Mouse (Mus musculus) kidney, postnatal 36 days (tissue): Measurements from ENCODE around the gene BC049715.
A peak's percentile ranks its signal among the peaks of the same experiment; 100 is the strongest.

ENCODE experiments used
- DNase-seq, 2 experiments: peaks; one replicate each; pipeline ENCODE4 v3.0.0; 2021 to 2022; ENCODE audit warnings: mixed read lengths in 2 of 2

BC049715 gene

DNA sequence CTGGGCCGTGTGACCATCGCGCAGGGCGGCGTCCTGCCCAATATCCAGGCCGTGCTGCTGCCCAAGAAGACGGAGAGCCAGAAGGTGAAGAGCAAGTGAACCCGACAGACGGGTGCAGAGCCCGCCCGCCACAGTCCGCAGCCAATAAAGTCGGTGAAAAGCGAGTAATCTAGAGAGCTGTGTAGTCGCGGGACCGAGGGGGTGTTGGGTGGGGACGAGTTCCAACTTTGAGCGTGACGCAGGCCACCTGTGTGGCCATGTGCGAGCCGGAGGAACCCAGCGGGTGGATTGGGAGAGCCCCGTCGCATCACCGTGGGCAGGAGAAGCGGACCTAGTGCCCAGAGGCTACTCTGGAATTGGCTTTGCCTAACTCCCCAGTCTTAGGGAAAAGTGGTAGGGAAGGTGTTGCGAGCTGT lies 18.8 kb upstream of the BC049715 start:
- DNase-seq, result peak; percentile 35 to 56

DNA sequence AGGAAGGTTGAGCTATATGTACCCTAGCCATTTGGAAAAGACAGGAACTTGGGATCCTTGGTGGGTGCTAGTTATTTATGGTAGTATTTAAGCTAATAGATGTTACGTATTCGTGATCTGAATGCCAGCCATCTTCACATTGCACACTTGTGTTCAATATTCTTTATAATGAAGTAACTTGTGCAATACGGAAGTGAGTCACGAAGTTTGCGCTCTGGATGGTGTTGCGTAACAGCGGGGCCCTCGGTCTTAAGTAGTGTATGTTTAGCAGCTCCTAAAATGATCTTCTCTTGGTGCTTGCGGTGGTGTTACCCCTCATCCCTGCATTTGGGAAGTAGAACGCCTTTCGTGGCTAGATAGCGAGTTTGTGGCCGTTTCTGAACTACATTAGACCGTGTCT lies 18.3 kb upstream of the BC049715 start:
- peak; percentile 60 to 66 for DNase-seq

DNA sequence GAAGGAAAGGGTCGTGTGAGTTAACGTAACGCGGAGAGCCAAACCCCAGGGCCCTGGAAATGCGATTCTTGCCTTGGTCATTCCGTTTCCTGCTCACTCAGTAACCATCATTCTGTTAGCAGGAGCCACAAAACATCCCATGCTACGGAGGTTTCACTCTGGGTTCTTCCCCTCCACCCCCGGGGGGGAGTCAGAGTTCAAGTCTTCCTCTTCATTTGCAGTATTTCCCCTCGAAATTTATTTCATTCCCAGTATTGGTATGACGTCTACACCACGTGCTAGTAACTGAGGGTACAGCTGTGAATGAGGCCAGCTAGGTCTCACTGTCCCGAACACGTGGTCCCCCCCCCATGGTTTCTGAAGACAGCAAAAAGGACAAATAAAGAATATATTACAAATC lies 17.8 kb upstream of the BC049715 start:
- DNase-seq, result no peak

DNA sequence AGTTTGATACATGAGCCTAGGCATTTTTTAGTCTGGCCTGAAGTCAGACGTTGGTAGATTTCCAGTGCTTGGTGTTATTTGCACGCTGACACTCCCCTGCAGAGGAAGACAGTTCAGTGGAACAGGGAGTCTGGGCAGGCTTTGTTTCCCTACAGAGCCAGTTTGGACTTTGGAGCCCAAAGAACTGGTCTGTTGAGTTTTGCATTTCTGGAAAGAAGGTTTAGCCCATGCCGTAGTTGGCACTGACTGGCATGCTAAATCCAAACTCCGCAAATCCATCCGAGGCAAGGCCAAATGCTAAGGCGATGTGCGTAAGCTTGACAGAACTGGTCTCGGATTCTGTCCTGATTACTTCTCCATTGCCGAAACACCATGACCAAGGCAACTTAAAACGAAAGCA lies 16.2 kb upstream of the BC049715 start:
- DNase-seq, result peak; percentile 64 to 72

DNA sequence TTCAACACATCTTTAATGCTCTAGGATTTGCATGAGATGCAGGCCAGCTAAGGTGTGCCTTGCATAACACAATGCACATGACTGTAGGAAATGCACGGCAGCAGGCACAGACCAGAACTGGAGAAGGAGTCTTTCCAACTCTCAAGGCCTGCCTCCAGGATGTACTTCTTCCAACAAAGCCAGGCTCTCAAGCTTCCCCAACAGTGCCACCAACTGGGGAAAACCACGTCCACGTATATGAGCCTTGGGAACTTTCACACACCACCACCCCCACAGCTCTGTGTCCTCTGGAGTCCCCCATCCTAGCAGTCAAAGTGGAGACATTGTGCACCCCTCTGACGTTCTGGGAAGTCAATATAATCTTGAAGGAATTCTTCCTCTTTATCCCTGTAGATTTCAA lies 14.3 kb upstream of the BC049715 start:
- DNase-seq, result peak; percentile 28 to 38

DNA sequence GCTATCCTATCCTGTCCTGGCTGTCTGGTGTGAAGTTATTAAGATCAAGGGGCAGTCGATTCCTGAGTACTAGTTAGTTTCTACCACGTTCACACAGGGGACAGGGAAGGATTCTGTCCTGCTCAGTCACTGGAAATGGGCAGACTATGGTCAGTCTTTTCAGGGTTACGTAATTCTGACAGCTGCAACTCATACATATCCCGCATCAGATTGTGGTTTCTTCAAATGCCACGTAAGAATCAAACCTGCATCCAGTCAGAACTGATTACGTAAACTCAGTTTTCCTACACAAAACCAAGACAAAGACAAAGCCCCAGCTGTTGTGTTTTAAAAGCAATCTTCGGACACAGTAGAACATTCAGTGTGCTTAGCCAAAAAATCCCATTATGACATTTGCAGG lies 12.0 kb upstream of the BC049715 start:
- DNase-seq, result no peak

DNA sequence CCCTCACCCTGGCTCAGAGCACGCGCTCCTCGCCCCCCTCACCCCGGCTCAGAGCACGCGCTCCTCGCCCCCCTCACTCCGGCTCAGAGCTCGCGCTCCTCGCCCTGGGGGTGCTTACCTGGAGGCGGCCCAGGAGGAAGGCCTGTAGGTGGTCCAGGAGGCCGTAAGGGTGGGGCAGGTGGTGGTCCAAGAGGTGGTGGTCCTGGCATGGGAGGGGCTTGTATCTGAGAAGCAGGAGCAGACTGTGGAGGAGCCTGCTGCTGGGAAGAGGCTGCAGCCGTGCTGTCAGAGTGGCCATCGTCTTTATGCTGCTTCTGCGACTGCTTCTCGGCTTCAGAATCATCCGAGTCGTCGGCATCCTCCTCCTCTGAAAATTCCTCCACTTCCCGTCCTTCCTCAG lies 10.6 kb upstream of the BC049715 start:
- DNase-seq, result no peak

DNA sequence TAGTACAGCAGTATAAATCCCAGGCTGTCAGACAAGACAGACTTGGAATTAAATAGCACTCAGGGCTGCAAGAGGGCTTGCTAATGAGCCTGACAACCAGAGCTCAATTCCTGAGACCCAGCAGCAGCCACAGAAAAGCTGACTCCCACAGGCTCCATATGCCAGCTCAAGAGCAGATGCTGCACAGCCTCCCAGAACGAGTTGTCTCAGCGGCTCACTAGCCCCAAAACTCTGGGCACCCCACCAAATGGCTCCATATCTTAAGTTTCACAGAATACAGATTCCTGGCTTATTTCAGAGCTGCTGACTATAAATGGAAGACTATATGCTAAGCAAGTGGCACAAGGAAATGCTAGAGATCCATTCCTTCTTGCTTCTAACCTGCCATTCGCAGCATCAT lies 9.9 kb upstream of the BC049715 start:
- DNase-seq, result no peak

DNA sequence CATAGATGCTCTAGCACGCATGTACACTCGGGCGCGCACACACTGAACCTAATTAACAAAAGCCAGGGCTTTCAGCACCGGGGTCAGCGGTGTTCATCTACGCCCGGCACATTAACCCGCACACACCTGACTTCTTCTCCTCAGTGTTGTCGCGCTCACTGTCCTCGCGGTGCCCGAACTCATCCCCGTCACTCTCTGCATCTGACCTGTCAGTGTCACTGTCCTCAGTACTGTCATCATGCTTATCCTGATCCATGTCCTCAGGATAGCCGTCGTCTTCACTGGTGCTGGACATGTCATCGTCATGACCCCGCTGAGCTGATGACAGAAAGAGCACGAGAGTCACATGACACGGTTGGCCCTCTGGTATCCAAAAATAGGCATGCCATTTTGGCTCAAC lies 7.0 kb upstream of the BC049715 start:
- DNase-seq, result no peak

DNA sequence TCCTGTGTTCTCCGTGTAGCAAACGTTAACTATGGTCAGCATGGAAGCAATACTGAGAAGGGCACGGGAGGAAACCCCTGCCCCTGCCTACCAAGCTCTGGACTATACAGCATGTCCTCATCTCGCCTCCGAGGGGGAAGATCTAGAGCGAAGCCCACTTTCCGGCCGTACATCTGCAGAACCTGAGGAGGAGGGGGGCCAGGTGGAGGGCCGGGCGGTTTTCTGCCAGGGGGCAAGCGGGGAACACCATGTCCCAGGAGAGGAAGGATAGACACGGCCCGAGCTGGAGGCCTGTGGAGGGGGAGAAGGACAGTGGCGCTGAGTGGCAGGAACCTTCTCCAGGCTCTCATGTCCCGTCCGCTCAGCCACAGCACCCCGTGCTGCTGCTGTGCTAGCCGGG lies 6.3 kb upstream of the BC049715 start:
- no peak for DNase-seq

DNA sequence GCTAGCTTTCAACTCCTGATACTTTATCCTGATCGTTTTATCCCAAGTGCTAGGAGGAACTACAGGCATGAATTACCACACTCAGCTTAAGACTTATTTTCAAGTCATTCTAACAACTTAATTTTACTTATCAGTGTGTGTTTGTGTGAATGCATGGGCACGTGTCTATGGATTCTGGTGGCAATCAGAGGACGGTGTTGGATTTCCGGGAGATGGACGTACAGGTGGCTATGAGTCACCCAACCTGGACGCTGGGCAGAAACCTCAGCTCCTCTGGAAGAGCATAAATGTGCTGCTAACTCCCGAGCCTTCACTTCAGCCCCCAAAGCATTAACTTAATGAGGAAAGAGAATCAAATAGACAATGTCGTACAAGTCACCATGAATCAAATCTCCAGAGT lies 2.4 kb upstream of the BC049715 start:
- DNase-seq, result no peak

DNA sequence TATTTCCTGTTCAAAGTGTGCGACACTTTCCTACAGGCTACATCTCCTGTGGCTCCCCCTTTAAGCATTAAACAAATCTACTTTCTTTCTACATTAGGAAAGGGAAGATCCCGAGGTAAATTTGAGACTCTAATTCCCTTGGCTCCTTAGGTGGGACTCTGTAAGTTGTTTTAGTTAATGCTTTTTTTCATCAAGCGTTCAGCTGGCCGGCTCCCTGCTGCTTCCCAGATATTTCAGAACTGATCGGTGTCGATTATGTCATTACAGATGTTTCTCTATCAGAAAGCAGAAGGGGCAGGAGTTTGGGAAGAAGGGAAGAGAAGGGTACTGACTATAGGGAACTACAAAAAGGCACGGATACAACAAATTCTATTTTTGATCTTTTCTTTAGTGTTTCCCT lies 310 bp upstream of the BC049715 start:
- DNase-seq, result no peak

DNA sequence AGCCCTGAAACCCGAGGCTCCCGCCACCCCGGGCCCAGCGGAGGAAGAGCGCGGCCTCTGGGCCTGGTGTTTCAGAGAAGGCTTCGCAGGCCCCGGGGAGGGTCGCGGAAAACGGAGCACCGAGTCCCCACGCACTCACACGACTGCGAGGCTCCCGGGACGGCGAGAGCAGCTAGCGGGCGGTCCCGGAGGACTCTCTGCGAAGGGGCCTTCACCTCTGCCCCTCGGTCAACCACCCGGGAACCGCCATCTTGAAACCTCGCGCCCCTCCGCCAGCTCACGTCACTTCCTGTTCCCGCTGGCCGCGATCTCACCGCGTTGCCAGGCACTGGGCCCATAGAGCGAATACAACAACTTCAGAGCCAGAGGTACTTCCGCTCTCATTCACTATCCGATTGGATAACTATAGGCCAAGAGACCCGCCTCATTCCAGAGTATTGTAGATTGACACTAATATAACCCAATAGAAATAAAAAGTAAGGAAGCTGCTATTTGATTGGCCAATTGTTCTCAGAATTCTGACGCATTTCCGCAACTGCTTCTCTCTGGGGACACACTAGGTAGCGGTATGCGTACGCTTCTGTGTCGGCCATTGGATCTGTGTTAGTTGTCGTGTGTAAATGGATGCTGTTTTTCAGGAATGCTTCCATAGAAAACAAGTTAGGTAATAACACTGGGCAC lies 595 bp downstream of the BC049715 start, which contains the start of gene Wbp11:
TSS of gene Wbp11 (minus strand) at position 353 of the 681 bp plus-strand sequence.
- DNase-seq, result peak; percentile 96 to 98

DNA sequence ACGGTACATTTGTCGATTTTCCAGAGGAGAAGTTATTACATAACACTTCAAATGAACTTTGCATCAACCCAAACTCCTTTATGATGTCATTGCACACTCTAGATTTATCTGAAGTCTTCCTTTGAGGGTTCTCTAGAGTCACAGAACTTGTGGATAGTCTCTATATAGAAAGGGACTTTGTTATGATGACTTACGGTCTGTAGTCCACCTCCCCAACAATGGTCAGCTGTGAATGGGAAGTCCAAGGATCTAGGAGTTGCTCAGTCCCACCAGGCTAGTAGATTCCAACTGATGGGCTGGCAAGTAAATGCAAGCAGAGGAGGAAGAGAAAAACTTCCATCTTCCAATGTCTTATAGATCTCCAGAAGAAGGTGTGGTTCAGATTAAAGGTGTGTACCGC lies 1.3 kb downstream of the BC049715 start:
- DNase-seq, result no peak

DNA sequence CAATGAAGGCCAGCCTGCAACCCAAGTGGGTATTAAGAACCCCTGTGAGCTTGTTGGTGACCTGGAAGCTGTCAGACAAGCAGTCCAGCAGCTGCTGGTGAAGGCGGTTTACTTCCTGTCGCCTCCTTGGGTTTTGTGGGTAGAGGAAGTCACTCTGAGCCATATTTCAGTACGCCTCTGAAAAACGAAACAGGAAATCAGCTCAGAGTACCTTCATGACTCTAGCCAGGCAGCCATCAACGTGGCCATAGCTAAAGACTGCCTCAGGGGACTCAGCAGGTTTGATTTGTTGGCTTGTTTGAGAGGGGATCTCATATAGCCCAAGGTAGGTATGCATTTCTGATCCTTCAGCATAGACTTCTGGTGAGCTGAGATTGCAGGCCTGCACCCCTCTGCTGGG lies 4.3 kb downstream of the BC049715 start:
- DNase-seq, result no peak

DNA sequence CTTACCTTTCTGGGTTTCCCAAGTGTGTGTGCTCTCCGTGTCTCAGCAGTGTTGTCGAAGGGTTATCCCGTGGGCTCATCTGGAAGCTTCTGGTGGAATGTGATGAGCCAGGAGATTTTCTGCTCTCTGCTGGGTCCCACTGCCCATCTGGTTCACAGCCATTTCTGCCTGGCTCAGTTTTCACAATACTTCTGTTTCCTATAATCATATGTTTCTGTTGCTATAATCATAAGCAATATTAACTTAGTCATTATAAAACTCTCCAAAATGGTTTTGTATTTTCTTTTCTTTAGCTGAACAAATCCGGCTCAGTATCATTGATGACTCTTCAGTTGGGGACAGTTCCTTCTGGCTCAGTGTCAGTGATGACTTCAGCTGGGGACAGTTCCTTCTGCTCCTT lies 7.9 kb downstream of the BC049715 start, which contains the start of gene Smco3:
TSS of gene Smco3 (minus strand) at position 101 of the 400 bp plus-strand sequence.
- no peak for DNase-seq

DNA sequence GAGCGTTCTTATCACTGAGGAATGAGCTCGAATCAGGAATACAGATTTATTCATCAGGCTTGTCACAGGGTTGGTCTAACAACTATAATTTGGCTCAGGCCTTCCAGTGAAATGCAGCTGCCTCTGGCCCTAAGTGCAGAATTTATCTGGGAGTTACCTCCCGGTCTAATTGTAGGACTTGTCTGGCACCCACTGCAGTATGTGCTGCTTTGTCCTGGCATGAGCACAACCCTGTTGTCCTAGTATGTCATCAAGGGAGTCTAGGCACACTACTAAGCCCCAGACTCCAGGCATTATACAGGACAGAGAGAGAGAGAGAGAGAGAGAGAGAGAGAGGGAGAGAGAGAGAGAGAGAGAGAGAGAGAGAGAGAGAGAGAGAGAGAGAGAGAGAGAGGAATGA lies 9.9 kb downstream of the BC049715 start:
- no peak for DNase-seq

DNA sequence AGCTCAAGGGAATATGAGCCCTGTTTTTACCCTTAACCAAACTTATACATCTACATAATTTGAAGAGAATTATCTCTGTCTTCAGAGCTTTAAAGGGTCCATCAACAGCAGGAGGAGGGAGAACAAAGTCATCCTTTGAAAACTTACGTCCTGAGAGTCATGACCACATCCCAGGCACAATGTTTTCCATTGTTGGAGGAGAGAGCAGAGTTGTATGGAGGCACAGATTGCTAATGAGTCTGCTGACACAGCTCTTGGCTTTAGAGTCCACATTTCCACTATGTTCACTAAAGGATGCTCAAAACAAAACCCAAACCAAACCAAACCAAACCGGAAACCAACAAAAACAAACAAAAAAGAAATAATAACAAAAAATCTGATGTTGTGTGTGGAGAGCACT lies 17.5 kb downstream of the BC049715 start:
- no peak for DNase-seq

DNA sequence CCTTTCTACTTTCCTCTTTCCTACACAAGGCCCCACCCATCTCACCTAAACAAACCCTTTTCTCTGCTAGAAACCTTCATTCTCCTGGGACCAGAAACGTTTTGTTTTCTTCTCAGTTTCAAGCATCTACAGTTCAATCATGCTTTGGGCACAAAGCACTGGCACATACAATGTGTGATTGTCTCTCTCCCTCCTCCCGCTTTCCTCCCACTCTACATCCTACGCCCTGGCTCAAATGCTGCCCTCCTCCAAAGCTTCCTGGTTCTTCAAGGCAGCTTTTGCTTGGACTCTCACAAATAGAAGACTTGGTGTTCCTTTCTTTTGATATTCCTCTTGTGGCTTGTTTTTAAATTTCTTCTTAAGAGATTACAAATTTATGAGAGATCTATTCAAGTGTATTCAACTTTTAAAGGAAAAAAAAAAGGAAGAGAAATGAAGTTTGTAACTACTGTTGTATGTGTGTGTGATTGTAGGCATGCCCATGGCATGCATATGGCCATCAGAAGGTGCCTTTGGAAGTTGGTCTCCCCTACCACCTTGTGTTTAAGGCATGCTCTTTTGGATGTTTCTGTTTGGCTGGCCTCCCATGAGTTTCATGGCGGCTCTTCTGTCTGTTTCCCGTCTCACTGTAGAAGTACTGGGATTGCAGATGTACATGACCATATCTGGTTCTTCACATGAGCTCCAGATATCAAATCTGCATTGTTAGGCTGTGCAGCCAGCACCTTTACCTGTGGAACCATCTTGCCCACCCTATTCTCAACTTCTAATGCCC lies 18.5 kb downstream of the BC049715 start:
- no peak for DNase-seq

DNA sequence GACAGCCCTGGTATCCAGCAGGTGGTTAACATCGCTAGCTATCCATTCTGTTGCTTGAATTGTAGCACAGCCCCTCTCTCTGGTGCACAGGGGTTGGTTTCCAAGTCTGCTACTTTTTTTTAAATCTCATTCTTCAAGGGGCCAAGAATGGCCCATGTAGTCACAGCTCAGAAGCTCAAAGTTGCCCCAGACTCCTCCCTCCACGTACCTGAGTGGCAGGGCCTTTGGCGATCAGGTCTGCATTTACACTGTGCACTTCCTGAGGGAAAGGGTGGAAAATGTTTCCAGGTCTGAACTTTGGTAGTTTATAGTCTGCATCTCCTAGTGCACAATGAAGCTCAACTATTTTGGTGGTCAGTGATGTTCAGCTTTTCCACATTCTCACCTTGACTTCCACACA lies 19.8 kb downstream of the BC049715 start:
- DNase-seq, result no peak

DNA sequence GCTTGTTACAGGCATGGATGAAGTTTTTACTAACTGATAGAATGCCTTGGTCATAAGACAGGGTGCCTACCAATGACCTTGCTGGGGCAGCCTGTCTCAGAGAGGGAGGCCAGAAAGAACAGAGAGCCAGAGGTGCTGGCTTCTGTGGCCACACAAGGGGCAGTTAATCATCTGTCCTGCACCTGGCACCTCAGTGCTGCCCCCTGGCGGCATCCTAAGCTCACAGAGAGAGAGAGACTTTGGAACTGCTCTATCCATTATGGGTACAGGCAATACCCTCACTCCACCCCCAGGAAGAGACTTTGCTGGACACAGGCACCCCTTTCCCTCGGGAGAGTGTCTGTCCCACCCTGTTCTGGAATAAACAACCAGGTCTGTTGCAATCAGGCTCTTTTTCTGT lies 20.4 kb downstream of the BC049715 start:
- peak; percentile 55 to 87 for DNase-seq

DNA sequence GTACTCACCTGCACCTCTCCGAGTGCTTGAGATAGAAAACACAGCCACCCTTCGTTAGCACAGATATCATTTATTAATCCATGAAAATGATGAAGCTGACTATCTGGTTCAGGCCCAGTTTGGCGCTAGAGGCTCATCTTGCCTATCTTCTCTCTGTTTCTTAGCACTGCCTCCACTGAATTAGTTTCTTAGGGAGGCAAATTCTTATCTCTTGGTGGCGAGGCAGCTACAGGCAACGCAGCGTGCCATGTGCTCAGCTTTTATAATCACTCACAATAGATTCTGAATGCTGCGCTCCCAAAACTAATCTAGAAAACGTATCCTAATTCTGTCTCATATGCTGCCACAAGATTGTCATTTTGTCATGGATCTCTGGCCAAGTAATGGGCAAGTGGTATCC lies 21.0 kb downstream of the BC049715 start:
- DNase-seq, result no peak

DNA sequence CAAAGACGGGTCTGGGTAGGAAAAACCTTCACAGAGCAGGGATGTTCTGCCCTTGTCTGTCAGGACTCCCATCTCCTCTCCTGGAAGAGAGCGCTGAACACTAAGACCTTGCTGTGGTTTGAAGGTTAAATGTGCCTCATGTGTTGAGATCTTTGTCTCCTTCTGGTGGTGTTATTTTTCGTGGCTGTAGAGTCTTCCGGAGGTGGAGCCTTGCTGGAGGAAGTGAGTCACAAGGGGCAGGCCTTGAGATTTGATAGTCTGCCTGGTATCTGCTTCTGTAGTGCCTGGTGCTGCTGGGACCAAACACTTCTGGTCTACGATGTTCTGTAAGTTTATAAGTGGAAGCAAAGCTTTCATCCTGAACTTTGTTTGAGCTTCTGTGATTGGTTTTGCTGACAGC lies 21.5 kb downstream of the BC049715 start:
- DNase-seq, result no peak

DNA sequence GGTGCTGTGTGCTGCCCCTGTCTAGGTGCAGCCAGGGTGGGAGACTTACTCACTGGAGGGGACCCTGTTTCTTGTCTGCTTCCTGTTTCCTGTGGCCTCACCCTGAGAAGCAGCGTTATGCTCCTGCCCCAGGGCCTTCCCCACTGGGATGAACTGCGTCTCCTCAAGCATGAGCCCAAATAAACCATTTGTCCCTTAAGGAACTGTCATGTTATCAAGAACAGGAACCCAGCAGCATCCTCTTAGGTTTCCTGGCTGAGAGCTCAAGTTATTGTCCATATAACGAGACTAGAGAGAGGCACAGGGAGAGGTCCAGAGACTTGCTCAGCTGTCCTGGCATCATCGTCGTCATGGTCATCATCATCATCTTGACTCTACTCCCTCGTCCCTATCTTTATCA lies 22.8 kb downstream of the BC049715 start:
- no peak for DNase-seq

DNA sequence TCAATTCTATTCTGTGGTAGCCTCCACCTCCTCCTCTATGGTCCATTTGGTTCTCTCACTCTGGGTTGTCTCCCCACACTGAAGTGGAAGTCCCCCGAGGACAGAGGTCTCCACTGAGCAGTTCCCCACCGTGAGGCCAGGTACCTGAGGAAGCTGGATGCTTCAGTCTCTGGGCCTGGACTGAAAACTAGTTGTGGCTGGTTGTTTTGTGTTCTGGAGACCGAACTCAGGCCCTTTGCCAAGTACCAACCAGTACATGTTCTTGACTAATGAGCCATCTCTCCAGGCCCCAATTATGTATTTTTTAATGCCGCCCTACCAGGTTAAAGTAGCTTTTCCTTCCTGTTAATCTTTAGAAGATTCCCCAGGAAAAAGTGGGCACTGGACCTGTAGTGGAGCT lies 24.9 kb downstream of the BC049715 start:
- peak; percentile 50 to 55 for DNase-seq
